Mouse (Mus musculus): Measurements from ENCODE around the gene Mgat1. TPM values are rescaled to one million over a fixed set of nuclear protein-coding genes. Genes with fewer than 3 reads are reported as not detected.
A peak's percentile ranks its signal among the peaks of the same experiment; 100 is the strongest.

The Mgat1 gene
- total RNA-seq, 2 experiments from 2014 or later, result 67.9 to 77.0 TPM

DNA sequence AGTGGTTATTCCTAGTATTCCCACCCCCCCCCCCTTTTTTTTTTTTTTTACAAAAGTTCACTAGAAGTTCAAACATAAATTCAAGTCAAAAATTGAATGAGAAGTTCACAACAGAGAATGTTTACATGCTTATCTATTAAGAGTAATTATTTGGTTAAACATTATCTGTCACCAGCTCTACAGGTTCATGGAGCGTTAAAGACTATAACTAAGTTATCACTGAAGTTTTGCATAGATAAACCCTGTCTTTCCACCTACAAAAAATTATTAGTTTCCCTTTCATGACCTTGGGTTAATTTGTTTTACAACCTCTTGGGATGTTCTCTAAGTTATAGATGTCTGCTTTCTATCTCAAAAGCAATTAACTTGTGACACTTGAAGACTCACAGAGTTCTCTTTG is 3.7 kb upstream of the Mgat1 start:
- no peak for DNase-seq (ENCODE audit: low spot score in 2 of 2)

DNA sequence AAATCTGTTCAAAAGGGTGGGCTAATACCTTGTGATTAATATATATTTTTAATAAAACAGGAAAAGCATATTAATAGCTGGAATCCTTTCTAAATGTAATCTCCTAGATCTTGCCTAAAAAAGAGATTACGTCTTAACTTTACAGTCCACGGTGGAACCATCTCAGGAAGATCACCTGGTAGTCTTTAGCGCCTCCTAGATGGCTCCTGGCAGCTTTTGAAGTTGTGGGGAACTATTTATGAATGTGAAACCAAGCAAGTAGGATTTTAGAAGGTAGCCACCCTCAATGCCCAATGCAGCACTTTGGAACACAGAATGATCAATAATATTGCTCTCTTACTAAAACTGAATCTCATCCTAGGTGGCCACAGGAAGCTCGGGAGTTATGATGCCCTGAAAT is 3.1 kb upstream of the Mgat1 start:
- DNase-seq (ENCODE audit: low spot score in 2 of 2), result no peak

- DNase-seq (ENCODE audit: low spot score in 2 of 2), result no peak
These were observed 2.5 kb upstream of the Mgat1 start for GRCm38 (mm10) chr11:49241471-49241870.

GRCm38 (mm10) chr11:49242944-49243626 is 906 bp upstream of the Mgat1 start:
- no peak for DNase-seq (ENCODE audit: low spot score in 2 of 2)

- no peak for DNase-seq (ENCODE audit: low spot score in 2 of 2)
These were observed 572 bp downstream of the Mgat1 start for GRCm38 (mm10) chr11:49244595-49244930.

GRCm38 (mm10) chr11:49245176-49245575 is 1.2 kb downstream of the Mgat1 start:
- DNase-seq (ENCODE audit: low spot score in 2 of 2), result no peak

DNA sequence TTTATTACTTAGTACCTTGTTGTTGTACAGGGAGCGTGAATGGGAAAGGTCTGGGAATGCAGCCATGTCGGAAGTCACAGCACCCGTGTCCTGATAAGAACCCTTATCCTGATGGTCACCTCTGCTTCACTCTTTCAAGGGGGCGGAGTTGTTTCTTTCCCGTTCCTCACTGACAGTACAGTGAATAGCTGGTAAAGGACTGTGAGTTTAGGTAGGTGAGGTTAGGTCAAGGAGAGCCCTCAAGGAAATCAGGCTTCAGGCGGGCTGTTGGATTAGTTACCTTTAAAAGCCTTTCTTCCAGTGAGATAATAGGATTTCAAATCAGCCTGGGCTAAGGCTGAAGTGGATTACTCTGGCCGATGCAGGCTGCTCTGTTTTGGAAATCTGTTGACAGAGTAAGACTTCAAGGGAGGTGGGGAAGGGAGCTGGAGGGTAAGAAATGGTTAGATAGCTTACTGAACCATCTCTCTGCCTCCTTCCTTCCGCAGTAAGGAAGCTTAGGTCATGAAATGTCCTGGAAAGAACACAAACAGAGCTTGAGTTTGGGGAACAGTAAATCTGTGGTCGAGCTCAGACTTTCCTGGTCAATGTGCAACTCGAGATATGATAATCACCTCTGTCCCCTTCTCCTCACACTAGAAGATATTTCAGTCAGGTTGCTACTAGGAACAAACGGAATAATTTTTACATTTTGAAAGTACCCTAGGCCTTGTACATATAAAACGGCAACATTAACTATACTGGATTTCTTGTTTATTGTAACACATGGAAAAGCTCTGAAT is 1.8 kb downstream of the Mgat1 start:
- no peak for DNase-seq (ENCODE audit: low spot score in 2 of 2)

GRCm38 (mm10) chr11:49246523-49246922 is 2.5 kb downstream of the Mgat1 start:
- no peak for DNase-seq (ENCODE audit: low spot score in 2 of 2)

GRCm38 (mm10) chr11:49247255-49247654 is 3.3 kb downstream of the Mgat1 start:
- no peak for DNase-seq (ENCODE audit: low spot score in 2 of 2)

DNA sequence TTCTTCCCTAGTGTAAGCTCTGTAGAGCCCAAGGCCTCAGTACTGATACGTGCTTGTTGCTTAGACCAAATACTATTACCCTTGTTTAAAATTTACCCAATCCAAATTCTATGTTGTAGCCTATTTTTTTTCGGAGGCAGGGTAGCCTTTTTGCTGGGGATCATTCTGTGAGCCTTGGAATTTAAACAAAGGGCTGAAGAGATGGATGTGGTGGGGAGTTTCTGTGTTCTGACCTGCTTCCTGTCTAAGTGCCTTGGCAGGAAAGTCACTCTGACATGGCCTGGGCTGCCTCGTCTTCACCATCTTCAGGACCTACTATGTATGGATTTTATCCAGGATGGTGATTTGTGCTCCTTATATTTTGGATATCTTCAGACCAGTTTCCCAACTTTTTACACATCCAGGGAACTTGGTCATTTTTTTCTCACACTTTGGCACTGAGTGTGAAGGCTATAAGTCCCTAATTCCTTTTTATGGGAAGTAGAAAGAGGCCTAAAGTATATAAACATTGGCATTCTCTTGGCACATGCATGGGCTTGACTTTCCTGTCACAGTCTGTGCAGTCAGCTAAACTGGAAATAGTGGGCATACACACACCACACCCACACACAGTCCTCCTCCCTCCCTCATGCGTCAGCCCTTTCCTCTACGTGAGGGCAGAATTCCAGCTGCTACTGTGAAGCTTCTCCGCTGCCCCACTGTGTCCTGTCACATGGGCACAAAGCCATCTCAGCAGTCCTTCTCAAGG is 4.4 kb downstream of the Mgat1 start:
- DNase-seq (ENCODE audit: low spot score in 2 of 2), result peak; percentile 48 to 51

DNA sequence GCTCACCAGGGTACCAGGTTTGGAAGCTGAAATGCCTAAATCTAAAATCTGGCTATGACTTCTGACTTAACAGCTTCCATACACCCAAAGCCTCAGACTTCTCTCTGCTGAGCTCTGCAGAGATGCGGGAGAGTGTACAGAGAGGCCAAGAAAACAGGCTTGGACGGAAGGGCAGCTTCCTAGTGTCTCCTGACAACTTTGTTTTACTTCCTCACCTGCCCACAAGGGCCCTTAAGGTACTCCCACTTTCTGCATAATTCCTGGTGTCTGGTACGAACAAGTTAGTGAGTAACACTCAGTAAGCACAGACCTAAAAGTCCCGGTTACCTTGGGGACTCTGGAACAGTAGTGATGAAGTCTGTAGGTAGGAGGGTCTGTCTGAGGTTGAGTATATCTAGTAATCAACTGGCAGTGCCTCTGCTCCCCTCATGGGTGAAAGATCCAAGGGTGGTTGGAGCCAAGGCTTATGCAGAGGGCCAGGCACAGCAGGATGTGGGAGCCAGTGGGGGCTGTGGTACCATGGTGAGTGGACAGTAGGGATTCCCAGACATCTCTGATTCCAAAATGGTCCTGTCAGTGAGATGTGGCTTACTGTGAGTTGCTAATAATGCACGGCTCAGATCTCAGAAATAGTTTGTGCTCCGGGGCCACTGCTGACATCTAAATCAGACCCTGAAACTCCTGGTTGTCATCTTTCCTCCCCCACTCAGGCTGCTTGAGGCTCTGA is 5.1 kb downstream of the Mgat1 start:
- no peak for DNase-seq (ENCODE audit: low spot score in 2 of 2)

DNA sequence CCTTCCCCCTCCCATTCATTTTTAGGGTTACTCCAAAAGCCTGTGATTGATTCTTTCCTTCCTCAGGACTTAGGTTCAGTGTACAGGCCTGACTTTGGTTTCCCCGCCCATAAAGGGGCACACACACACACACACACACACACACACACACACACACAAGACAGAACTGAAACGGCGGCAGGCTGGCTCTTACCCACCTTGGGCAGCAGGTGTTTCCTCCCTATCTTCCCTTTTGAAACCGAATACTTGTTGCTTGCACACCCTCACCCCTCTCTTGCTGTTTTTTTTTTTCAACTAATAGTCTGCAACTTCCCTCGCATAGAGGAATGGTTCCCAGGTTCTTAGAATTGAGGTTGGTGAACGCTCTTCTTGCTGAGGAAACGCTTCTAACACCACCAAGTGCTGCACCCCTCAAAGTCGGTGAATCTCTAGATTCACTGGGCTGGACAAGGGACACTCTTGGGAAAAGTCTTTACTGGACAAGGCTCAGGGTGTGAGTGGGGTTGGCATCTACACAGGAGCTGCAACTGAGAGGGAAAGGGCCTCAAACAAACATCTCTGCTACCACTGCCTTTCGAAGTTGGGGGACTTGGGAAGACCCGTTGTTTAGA is 5.9 kb downstream of the Mgat1 start:
- DNase-seq (ENCODE audit: low spot score in 2 of 2), result no peak

- peak; percentile 44 to 60 for DNase-seq (ENCODE audit: low spot score in 2 of 2)
These were observed 6.7 kb downstream of the Mgat1 start for GRCm38 (mm10) chr11:49250422-49251379.

DNA sequence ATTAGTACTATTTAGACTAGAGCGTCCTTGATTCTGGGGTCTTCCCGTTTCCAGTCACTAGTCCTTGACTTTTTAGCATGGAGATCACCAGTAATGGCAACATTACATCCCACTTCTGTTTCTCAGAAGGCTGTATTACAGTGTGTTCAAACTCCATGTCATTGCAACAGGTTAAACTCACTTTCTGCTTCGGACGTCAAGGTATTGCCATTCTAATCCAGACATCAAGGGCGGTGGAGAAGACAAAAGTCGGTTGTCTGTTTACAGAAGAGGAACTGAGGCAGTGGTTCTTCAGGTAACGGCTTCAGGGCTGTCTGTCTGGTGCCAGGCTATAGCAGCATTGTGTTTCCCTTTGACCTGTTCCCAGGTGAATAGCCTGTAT is 7.4 kb downstream of the Mgat1 start:
- no peak for DNase-seq (ENCODE audit: low spot score in 2 of 2)

DNA sequence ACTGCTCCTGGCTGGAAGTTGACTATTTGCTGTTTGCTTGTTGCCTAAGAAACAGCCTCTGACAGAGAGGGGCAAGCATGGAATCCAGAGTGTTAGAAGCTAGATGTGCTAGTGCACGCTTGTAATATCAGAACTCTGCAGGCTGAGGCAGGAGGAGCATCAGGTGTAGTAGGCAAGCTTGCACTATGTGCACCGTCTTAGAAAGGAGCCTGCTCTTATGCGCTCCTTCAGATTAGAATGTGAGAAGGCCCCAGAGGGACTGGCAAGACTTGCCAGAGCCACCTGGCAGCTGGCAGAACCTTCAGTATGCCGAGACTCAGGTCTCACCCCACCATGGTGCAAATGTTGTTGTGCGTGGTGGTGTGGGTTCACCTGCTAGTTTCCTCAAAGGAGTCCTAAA is 8.1 kb downstream of the Mgat1 start:
- no peak for DNase-seq (ENCODE audit: low spot score in 2 of 2)

DNA sequence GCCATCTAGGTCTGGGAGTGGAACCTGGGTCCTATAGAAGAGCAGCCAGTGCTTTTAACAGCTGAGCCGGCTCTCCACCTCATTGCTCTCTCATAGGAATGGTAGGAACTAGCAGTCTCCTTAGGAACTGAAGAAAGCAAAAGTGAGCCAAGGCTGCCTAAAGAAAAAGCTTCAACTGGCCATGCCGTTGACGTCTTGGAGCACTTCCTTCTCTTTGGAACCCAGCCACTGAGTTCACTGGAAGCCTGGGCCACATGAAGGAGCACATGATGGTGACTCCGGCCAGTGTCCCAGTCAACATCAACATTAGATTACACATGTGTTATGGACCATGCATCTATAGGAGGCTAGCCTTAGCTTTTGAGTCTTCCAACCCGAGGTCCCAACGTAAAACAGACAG is 9.0 kb downstream of the Mgat1 start:
- DNase-seq (ENCODE audit: low spot score in 2 of 2), result no peak

DNA sequence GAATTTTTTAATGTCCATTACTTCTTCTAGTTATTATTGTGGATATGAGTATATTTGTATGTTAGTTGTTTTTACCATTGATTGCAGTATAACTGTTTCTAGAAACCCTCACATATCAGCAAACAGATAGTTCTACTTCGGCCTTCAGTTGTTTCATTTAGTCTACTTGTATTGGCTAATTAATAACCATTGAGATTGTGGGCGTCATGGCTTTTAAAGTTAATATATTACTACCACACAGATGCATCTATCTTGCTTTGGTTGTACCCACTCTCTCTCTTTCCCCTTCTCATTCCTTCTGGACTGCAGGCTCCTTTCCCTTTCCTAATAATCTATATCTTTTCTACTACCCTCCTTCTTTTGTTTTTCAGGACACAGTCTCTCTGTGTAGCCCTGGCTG is 15.3 kb downstream of the Mgat1 start:
- no peak for DNase-seq (ENCODE audit: low spot score in 2 of 2)

DNA sequence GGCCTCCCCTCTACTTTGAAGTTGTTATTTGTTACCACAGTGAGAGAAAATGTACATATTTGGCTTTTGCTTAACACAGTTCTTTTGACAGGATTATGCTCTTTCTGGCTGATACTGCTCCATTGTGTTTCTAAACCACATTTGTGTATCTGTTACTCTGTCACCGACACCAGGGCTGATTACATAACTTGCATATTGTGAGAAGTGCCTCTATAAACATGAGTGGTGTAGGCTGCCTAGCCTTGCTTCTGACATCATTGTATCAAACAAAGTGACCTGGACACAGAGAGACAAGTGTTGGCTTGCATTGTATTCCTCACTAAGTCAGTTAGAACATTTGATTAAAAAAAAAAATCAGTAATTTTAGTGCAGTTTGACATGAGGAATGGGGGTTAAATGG is 15.8 kb downstream of the Mgat1 start:
- DNase-seq (ENCODE audit: low spot score in 2 of 2), result no peak

- no peak for DNase-seq (ENCODE audit: low spot score in 2 of 2)
These were observed 16.8 kb downstream of the Mgat1 start for GRCm38 (mm10) chr11:49260598-49261312.

Measured in left cerebral cortex, adult 18-20 months (tissue).